ENCODE assay signal across 8 mouse cellular contexts in genomic region chr17:6476495-6476947, GRCm38 (mm10). TPM values are rescaled to one million over a fixed set of nuclear protein-coding genes. Genes with fewer than 3 reads are reported as not detected.
A peak's percentile ranks its signal among the peaks of the same experiment; 100 is the strongest.
DNase-seq lines count a peak whose midpoint lies in the region; ATAC-seq and TF ChIP-seq lines count a peak whose summit lies in the region.
"Not testable (repeated sequence)": the region's sequence is repeated elsewhere in the genome, so short reads cannot be mapped to it uniquely, and the experiment has no call there.

No protein-coding gene starts in this region.

- H3K4me3 ChIP-seq in embryonic facial prominence, embryonic 10.5 days: peak overlapping the region; percentile 76
- peak overlapping the region; percentile 68 for H3K4me3 ChIP-seq in limb, embryonic 14.5 days (replicated peaks; ENCODE audit: low read length)

- under 1% methylated on average over 45 of the region's 45 CpGs for WGBS in embryonic facial prominence, embryonic 10.5 days
- 2% methylated on average over 44 of the region's 45 CpGs for WGBS in limb, embryonic 14.5 days

- H3K4me2 ChIP-seq in limb, embryonic 14.5 days (replicated peaks; ENCODE audit: low read depth, low read length, severe bottlenecking): peak overlapping the region; percentile 73

- peak; percentile 27; the same call in 1 of the 2 replicates for ATAC-seq in granulocyte monocyte progenitor cell, adult 5-6 weeks (replicated peaks; ENCODE audit: poor library complexity, severe bottlenecking)
- ATAC-seq in limb, embryonic 14.5 days (ENCODE audit: low FRiP score, low read depth): peak; percentile 84
- peak; percentile 63 for ATAC-seq in megakaryocyte progenitor cell, adult 5-6 weeks (replicated peaks; ENCODE audit: poor library complexity)

- not testable (repeated sequence) for TF ChIP-seq POLR2A in limb, embryonic 14.5 days (IDR thresholded peaks at IDR 0.05; ENCODE audit: borderline replicate concordance, extremely low read depth, insufficient read depth, insufficient read length)

- H3K36me3 ChIP-seq in embryonic facial prominence, embryonic 10.5 days (replicated peaks); limb, embryonic 14.5 days (ENCODE audit: control insufficient read depth, insufficient read depth, low read length): not testable (repeated sequence)

- H3K4me1 ChIP-seq in embryonic facial prominence, embryonic 10.5 days: peaks cover 20% of the 10 kb centered on the region
- H3K4me1 ChIP-seq in limb, embryonic 14.5 days (ENCODE audit: control insufficient read depth, insufficient read depth, low read length): not testable (repeated sequence)

- peak overlapping the region; percentile 88 for H3K27ac ChIP-seq in embryonic facial prominence, embryonic 10.5 days (replicated peaks)
- peak overlapping the region; percentile 21; the same call in 1 of the 2 replicates for H3K27ac ChIP-seq in limb, embryonic 14.5 days (replicated peaks; ENCODE audit: low read depth, low read length)

- not testable (repeated sequence) for H3K27me3 ChIP-seq in embryonic facial prominence, embryonic 10.5 days (replicated peaks; ENCODE audit: low read depth, poor library complexity, severe bottlenecking); limb, embryonic 14.5 days (ENCODE audit: control insufficient read depth, insufficient read depth, low read length)

- H3K9me3 ChIP-seq in embryonic facial prominence, embryonic 10.5 days; limb, embryonic 14.5 days (ENCODE audit: control insufficient read depth, low read length): not testable (repeated sequence)

- peak; percentile 30 for DNase-seq in 416B (ENCODE audit: low read depth)
- DNase-seq in adrenal gland, postnatal 14 days: peak; percentile 39
- DNase-seq in embryonic facial prominence, embryonic 10.5 days (ENCODE audit: low spot score): peak; percentile 76
- DNase-seq in induced T-regulatory cell, adult 2 months (ENCODE audit: low read depth): peak; percentile 65
- DNase-seq in limb, embryonic 14.5 days (ENCODE audit: low spot score): peak; percentile 64
- peak; percentile 71 for DNase-seq in retina, embryonic 14.5 days (ENCODE audit: low spot score)

- peak overlapping the region; percentile 87 for H3K9ac ChIP-seq in limb, embryonic 14.5 days (ENCODE audit: low read depth, low read length, severe bottlenecking)

RNA-seq across cellular contexts. Expression of gene Dynlt1b, which starts 46.6 kb away (rescaled TPM):
- total RNA-seq in adrenal gland, postnatal 14 days (2021): 109 and 133 TPM in 2 replicates
- 495 TPM in 2 replicates for polyA plus RNA-seq in embryonic facial prominence, embryonic 10.5 days (2016; fragmentation: Nextera tagmentation; extraction: Ambion mirVana)
- 96.0 and 128 TPM in 2 replicates for total RNA-seq in granulocyte monocyte progenitor cell, adult 5-6 weeks (2014; fragmentation: Nextera tagmentation)
- total RNA-seq in granulocyte monocyte progenitor cell, adult 5-6 weeks (2017): 142 and 194 TPM in 2 replicates
- 399 and 408 TPM in 2 replicates for polyA plus RNA-seq in limb, embryonic 14.5 days (2012; rRNA removed)
- 513 and 517 TPM in 2 replicates for polyA plus RNA-seq in limb, embryonic 14.5 days (2014; fragmentation: Nextera tagmentation; extraction: Ambion mirVana)
- total RNA-seq in megakaryocyte progenitor cell, adult 5-6 weeks (2015): 110 and 112 TPM in 2 replicates
- 133 and 134 TPM in 2 replicates for total RNA-seq in megakaryocyte progenitor cell, adult 5-6 weeks (2017)

Comparison
In these comparisons a context has a peak if more than half of its experiments do, and no peak if none do; other contexts are left out.
1. Peak in every context shown above with its lines: DNase-seq, ATAC-seq, H3K4me3 ChIP-seq and H3K27ac ChIP-seq.
2. ATAC-seq: peak in every context shown above with its lines; median percentile 84 in limb, embryonic 14.5 days; 63 in megakaryocyte progenitor cell, adult 5-6 weeks; 27 in granulocyte monocyte progenitor cell, adult 5-6 weeks.